Comparison of ENCODE assay signal across 12 mouse cellular contexts in the genomic region with DNA sequence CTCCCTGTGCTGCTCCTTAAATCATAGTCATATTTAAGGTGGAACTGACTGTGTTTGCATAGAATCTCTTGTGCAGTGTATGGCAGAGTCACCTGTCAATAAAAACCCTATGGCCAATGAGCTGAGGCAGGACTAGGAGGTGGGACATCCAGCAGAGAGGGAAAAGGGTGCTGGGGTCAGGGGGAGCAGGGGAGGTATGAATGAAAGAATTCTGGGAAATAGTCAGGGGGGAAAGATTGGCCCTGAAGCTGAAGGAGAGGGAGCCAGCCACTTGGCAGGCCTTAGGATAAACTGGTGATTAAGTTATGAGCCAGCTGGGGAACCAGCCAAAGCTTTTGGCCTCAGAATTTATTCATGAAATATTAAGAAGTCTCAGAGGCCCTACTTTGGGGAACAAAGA. TPM values are rescaled to one million over a fixed set of nuclear protein-coding genes. Genes with fewer than 3 reads are reported as not detected.
DNase-seq lines count a peak whose midpoint lies in the region; ATAC-seq and TF ChIP-seq lines count a peak whose summit lies in the region.
"Had no signal": no experiment of that assay in that cellular context is flagged by ENCODE, and none has a peak within 500 bp of the region (broad histone marks: within the 10 kb centered on the region; RNA-seq: fewer than 3 reads in every experiment).

No protein-coding gene starts in this region.

- H3K79me2 ChIP-seq in CH12.LX (replicated peaks; ENCODE audit: control insufficient read depth, extremely low read depth, insufficient read depth, poor library complexity, severe bottlenecking), result peaks cover 25% of the 10 kb centered on the region

- H3K27ac ChIP-seq in kidney, embryonic 15.5 days, result no peak overlapping the region
- no peak overlapping the region for H3K27ac ChIP-seq in CH12.LX (ENCODE audit: insufficient read depth, low read depth)
- H3K27ac ChIP-seq in lung, postnatal 0 days (ENCODE audit: low read length), result no peak overlapping the region
- H3K27ac ChIP-seq: hindbrain, embryonic 12.5 days; liver, embryonic 13.5 days had no signal

- TF ChIP-seq POLR2A in CH12.LX (IDR thresholded peaks at IDR 0.05; ENCODE audit: low read depth, low read length), result no peak

- no peak for TF ChIP-seq CTCF in CH12.LX (conservative IDR thresholded peaks at IDR 0.05 in 1 of 2, IDR thresholded peaks at IDR 0.05 in 1 of 2; ENCODE audit: low read depth in 2 of 2, low read length in 2 of 2)
- no peak for TF ChIP-seq CTCF in lung, postnatal 0 days (IDR thresholded peaks at IDR 0.05)

- in situ Hi-C loops in CH12.LX (cut with MboI; ENCODE audit: low pct_ligation_motif_present, low pct_unique_long_range_greater_than_20kb, low sequenced_read_pairs), result no loop called here

- H3K4me1 ChIP-seq in kidney, embryonic 15.5 days, result peaks cover 19% of the 10 kb centered on the region
- H3K4me1 ChIP-seq in CH12.LX (ENCODE audit: control insufficient read depth in 1 of 2, insufficient read depth in 2 of 2), result peaks cover 6 to 35% of the 10 kb centered on the region in 2 experiments
- H3K4me1 ChIP-seq in lung, postnatal 0 days (ENCODE audit: insufficient read depth, low read depth, low read length), result peaks cover 8% of the 10 kb centered on the region; the same call in 1 of the 2 replicates

- no peak for TF ChIP-seq EP300 in CH12.LX (IDR thresholded peaks at IDR 0.05; ENCODE audit: low read length)
- TF ChIP-seq EP300 in lung, postnatal 0 days (IDR thresholded peaks at IDR 0.05), result no peak

- no peak overlapping the region for H3K4me3 ChIP-seq in kidney, embryonic 15.5 days (replicated peaks)
- H3K4me3 ChIP-seq in CH12.LX (replicated peaks in 1 of 3; ENCODE audit: low read depth in 2 of 3, low read length in 2 of 3, poor library complexity in 1 of 3), result no peak overlapping the region
- no peak overlapping the region for H3K4me3 ChIP-seq in lung, postnatal 0 days (ENCODE audit: low read depth, low read length)
- H3K4me3 ChIP-seq: hindbrain, embryonic 12.5 days; liver, embryonic 13.5 days had no signal

- H3K9me3 ChIP-seq in kidney, embryonic 15.5 days (replicated peaks), result no peaks in the 10 kb centered on the region
- no peaks in the 10 kb centered on the region for H3K9me3 ChIP-seq in CH12.LX (replicated peaks; ENCODE audit: low read length)
- H3K9me3 ChIP-seq in lung, postnatal 0 days (ENCODE audit: low read length), result no peaks in the 10 kb centered on the region
- H3K9me3 ChIP-seq: hindbrain, embryonic 12.5 days; liver, embryonic 13.5 days had no signal

- no peak overlapping the region for H3K9ac ChIP-seq in kidney, embryonic 15.5 days
- H3K9ac ChIP-seq in CH12.LX (ENCODE audit: insufficient read depth, low read depth), result no peak overlapping the region
- no peak overlapping the region for H3K9ac ChIP-seq in lung, postnatal 0 days (replicated peaks; ENCODE audit: low read depth)
- H3K9ac ChIP-seq: hindbrain, embryonic 12.5 days; liver, embryonic 13.5 days had no signal

- peak; percentile 69 for DNase-seq in kidney, adult 11 months
- peak; percentile 33 for DNase-seq in CH12.LX (ENCODE audit: extremely low read depth)
- peak; percentile 82 for DNase-seq in adrenal gland, adult 2 months
- DNase-seq in lung, postnatal 0 days (ENCODE audit: low spot score), result peak; percentile 54
- no peak for DNase-seq in left cerebral cortex, adult 8-10 months (ENCODE audit: low spot score in 2 of 2)
- DNase-seq in urinary bladder, postnatal 14 days (ENCODE audit: low spot score), result no peak
- DNase-seq: embryo, embryonic 11 days; liver, embryonic 13.5 days; right cerebral cortex, postnatal 14 days; thymus, adult 18-20 months had no signal

- dilution Hi-C loops in CH12.LX (cut with MboI; ENCODE audit: extremely low pct_ligation_motif_present, extremely low pct_unique_long_range_greater_than_20kb, low sequenced_read_pairs), result no loop called here

- TF ChIP-seq RAD21 in CH12.LX (IDR thresholded peaks at IDR 0.05; ENCODE audit: low read depth, low read length), result no peak

- no peak overlapping the region for H3K4me2 ChIP-seq in kidney, embryonic 15.5 days
- no peak overlapping the region for H3K4me2 ChIP-seq in CH12.LX (ENCODE audit: insufficient read depth, low read depth, poor library complexity, severe bottlenecking)
- H3K4me2 ChIP-seq in lung, postnatal 0 days (replicated peaks; ENCODE audit: low read depth, low read length), result no peak overlapping the region
- H3K4me2 ChIP-seq: hindbrain, embryonic 12.5 days; liver, embryonic 13.5 days had no signal

- H3K36me3 ChIP-seq in kidney, embryonic 15.5 days, result peaks cover 47% of the 10 kb centered on the region
- H3K36me3 ChIP-seq in CH12.LX (replicated peaks in 1 of 2; ENCODE audit: control insufficient read depth in 1 of 2, insufficient read depth in 1 of 2, low read length in 1 of 2), result peaks cover 22 to 54% of the 10 kb centered on the region in 2 experiments
- peaks cover 3% of the 10 kb centered on the region; the same call in 1 of the 2 replicates for H3K36me3 ChIP-seq in lung, postnatal 0 days (ENCODE audit: insufficient read depth, low read length)

- no peaks in the 10 kb centered on the region for H3K27me3 ChIP-seq in kidney, embryonic 15.5 days
- no peaks in the 10 kb centered on the region for H3K27me3 ChIP-seq in CH12.LX (replicated peaks)
- no peaks in the 10 kb centered on the region for H3K27me3 ChIP-seq in lung, postnatal 0 days (replicated peaks; ENCODE audit: insufficient read depth, low read length)
- H3K27me3 ChIP-seq: hindbrain, embryonic 12.5 days; liver, embryonic 13.5 days had no signal

- ATAC-seq in kidney, embryonic 15.5 days (replicated peaks; ENCODE audit: low FRiP score), result no peak
- no peak; the same call in 1 of the 2 replicates for ATAC-seq in lung, postnatal 0 days

TF ChIP-seq in CH12.LX, 34 proteins besides CTCF, POLR2A, EP300 and RAD21:
- TF ChIP-seq MAFK (IDR thresholded peaks at IDR 0.05; ENCODE audit: insufficient replicate concordance, low read length) (no peak), TBP (conservative IDR thresholded peaks at IDR 0.05; ENCODE audit: low read depth, low read length) (no peak), E2F4 (IDR thresholded peaks at IDR 0.05; ENCODE audit: insufficient replicate concordance, low read depth, low read length) (no peak), ELF1 (IDR thresholded peaks at IDR 0.05; ENCODE audit: low read depth, low read length) (no peak), SIN3A (IDR thresholded peaks at IDR 0.05; ENCODE audit: low read length) (no peak), TCF12 (IDR thresholded peaks at IDR 0.05; ENCODE audit: low read depth, low read length) (no peak), JUN (IDR thresholded peaks at IDR 0.05; ENCODE audit: insufficient read depth, low read depth, low read length) (no peak)

RNA-seq across cellular contexts. Expression of a gene that starts 1.7 kb away (rescaled TPM):
- polyA plus RNA-seq in kidney, embryonic 15.5 days (2015; fragmentation: Nextera tagmentation; extraction: Ambion mirVana), result 47.7 and 48.4 TPM in 2 replicates
- total RNA-seq in CH12.LX (2012; rRNA removed), result 36.4 and 36.9 TPM in 2 replicates
- 82.4 and 102 TPM in 2 replicates for total RNA-seq in CH12.LX (2014; rRNA removed)
- polyA plus RNA-seq in CH12.LX (2012; ENCODE audit: insufficient read length, low read depth), result 40.6 and 42.7 TPM in 2 replicates
- total RNA-seq in adrenal gland, adult 2 months (2021), result 10 to 100 TPM; 48.7 to 78.2 TPM
- 8.9 and 10.5 TPM in 2 replicates for polyA plus RNA-seq in adrenal gland, adult 2 months (2012; rRNA removed)
- 32.8 and 33.4 TPM in 2 replicates for polyA plus RNA-seq in lung, postnatal 0 days (2015; fragmentation: Nextera tagmentation; extraction: Ambion mirVana)
- total RNA-seq in left cerebral cortex, adult 8-10 months (2022), result 10 to 100 TPM; 39.6 to 46.5 (median 44.0) TPM

RNA-seq across cellular contexts. Expression of a gene that starts 26.7 kb away (rescaled TPM):
- 31.0 and 34.2 TPM in 2 replicates for polyA plus RNA-seq in kidney, embryonic 15.5 days (2015; fragmentation: Nextera tagmentation; extraction: Ambion mirVana)
- 11.0 and 15.2 TPM in 2 replicates for total RNA-seq in CH12.LX (2012; rRNA removed)
- 27.8 and 30.4 TPM in 2 replicates for total RNA-seq in CH12.LX (2014; rRNA removed)
- polyA plus RNA-seq in CH12.LX (2012; ENCODE audit: insufficient read length, low read depth), result 45.0 and 45.9 TPM in 2 replicates
- 10 to 100 TPM; 16.5 to 25.4 TPM for total RNA-seq in adrenal gland, adult 2 months (2021)
- 3.3 and 6.2 TPM in 2 replicates for polyA plus RNA-seq in adrenal gland, adult 2 months (2012; rRNA removed)
- 14.2 and 18.5 TPM in 2 replicates for polyA plus RNA-seq in lung, postnatal 0 days (2015; fragmentation: Nextera tagmentation; extraction: Ambion mirVana)
- 10 to 100 TPM; 18.1 to 22.0 (median 19.1) TPM for total RNA-seq in left cerebral cortex, adult 8-10 months (2022)

RNA-seq across cellular contexts. Expression of a gene that starts 37.2 kb away (rescaled TPM):
- 87.4 and 93.7 TPM in 2 replicates for polyA plus RNA-seq in kidney, embryonic 15.5 days (2015; fragmentation: Nextera tagmentation; extraction: Ambion mirVana)
- 115 and 117 TPM in 2 replicates for total RNA-seq in CH12.LX (2012; rRNA removed)
- 92.4 and 107 TPM in 2 replicates for total RNA-seq in CH12.LX (2014; rRNA removed)
- polyA plus RNA-seq in CH12.LX (2012; ENCODE audit: insufficient read length, low read depth), result 96.3 and 101 TPM in 2 replicates
- 10 to 100 TPM; 21.1 to 23.9 TPM for total RNA-seq in adrenal gland, adult 2 months (2021)
- 6.5 and 12.9 TPM in 2 replicates for polyA plus RNA-seq in adrenal gland, adult 2 months (2012; rRNA removed)
- 62.0 and 63.5 TPM in 2 replicates for polyA plus RNA-seq in lung, postnatal 0 days (2015; fragmentation: Nextera tagmentation; extraction: Ambion mirVana)
- 10 to 100 TPM; 53.2 to 61.1 (median 58.7) TPM for total RNA-seq in left cerebral cortex, adult 8-10 months (2022)

RNA-seq across cellular contexts. Expression of a gene that starts 39.4 kb away (rescaled TPM):
- polyA plus RNA-seq in kidney, embryonic 15.5 days (2015; fragmentation: Nextera tagmentation; extraction: Ambion mirVana), result 46.5 and 51.4 TPM in 2 replicates
- total RNA-seq in CH12.LX (2012; rRNA removed) (9.3 and 9.7 TPM in 2 replicates), CH12.LX (2014; rRNA removed) (26.6 TPM in 2 replicates)
- 22.7 and 25.9 TPM in 2 replicates for polyA plus RNA-seq in CH12.LX (2012; ENCODE audit: insufficient read length, low read depth)
- 10 to 100 TPM; 17.7 to 25.2 TPM for total RNA-seq in adrenal gland, adult 2 months (2021)
- 2.0 and 2.2 TPM in 2 replicates for polyA plus RNA-seq in adrenal gland, adult 2 months (2012; rRNA removed)
- polyA plus RNA-seq in lung, postnatal 0 days (2015; fragmentation: Nextera tagmentation; extraction: Ambion mirVana), result 22.7 and 26.9 TPM in 2 replicates
- total RNA-seq in left cerebral cortex, adult 8-10 months (2022), result 10 to 100 TPM; 23.2 to 26.1 (median 25.1) TPM

Comparison
In these comparisons a context has a peak if more than half of its experiments do, and no peak if none do; other contexts are left out.
1. DNase-seq: peak in kidney, adult 11 months (single experiment), CH12.LX (single experiment), adrenal gland, adult 2 months (single experiment) and lung, postnatal 0 days (single experiment); none in left cerebral cortex, adult 8-10 months (0 of 2) and urinary bladder, postnatal 14 days (single experiment).